Mouse (Mus musculus) cerebellum, adult 2 months (tissue): ENCODE measurements around the gene Hoxb3.

Experiments
- CTCF ChIP-seq: fragments of 200-500 bp; IDR thresholded peaks from 2 replicates; pipeline ENCODE4 v1.5.1; 2011; ENCODE audit warnings: low read depth, mild to moderate bottlenecking, control low read depth, low read length, moderate library complexity, borderline replicate concordance; ENCODE audit not compliant: insufficient read depth
- POLR2A ChIP-seq: fragments of 200-500 bp; IDR thresholded peaks from 2 replicates; pipeline ENCODE4 v1.6.1; 2011; ENCODE audit warnings: low read length, control low read depth, borderline replicate concordance; ENCODE audit not compliant: insufficient read depth

DNA sequence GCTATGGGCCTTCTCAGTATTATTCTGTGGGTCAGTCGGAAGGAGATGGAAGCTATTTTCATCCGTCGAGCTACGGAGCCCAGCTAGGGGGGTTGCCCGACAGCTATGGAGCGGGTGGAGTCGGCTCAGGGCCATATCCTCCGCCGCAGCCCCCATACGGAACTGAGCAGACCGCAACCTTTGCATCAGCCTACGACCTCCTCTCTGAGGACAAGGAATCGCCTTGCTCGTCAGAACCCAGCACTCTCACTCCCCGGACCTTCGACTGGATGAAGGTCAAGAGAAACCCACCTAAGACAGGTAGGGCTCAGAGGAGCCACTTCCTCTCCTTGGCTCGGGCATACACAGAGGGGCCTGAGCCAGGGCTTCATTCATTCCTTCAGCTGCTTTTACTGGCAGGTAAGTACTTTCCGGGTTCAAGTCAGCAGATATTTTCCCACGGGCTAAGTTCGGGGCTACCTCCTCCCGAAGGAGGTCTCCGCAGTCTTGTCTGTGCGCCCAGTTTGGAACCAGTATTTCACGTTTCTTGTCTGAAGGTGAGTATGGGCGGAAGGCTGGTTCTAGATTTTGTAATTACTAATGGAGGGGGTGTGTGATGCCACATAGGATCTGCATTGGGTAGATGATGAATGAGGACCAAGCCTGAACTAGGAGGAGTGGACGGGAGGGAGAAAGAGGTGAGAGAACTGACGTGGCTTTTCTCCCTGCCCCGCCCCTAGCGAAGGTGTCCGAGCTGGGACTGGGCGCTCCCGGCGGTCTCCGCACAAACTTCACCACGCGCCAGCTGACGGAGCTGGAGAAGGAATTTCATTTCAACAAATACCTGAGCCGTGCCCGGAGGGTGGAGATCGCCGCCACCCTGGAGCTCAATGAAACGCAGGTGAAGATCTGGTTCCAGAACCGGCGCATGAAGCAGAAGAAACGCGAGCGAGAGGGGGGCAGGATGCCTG is 43.2 kb downstream of the Hoxb3 start:
- no peak for TF ChIP-seq CTCF
- TF ChIP-seq POLR2A, result no peak
